Mouse (Mus musculus) right cerebral cortex, postnatal 14 days (tissue): ENCODE data around the gene Gcnt1.

Experiments used
- DNase-seq: peaks from one replicate; pipeline ENCODE4 v3.0.0; 2022

Gcnt1 gene

GRCm38 (mm10) chr19:17364741-17365140 is 7.9 kb downstream of the Gcnt1 start:
- peak; percentile 30 for DNase-seq

- DNase-seq = no peak
These were observed 11.5 kb downstream of the Gcnt1 start for GRCm38 (mm10) chr19:17361181-17361580.

DNA sequence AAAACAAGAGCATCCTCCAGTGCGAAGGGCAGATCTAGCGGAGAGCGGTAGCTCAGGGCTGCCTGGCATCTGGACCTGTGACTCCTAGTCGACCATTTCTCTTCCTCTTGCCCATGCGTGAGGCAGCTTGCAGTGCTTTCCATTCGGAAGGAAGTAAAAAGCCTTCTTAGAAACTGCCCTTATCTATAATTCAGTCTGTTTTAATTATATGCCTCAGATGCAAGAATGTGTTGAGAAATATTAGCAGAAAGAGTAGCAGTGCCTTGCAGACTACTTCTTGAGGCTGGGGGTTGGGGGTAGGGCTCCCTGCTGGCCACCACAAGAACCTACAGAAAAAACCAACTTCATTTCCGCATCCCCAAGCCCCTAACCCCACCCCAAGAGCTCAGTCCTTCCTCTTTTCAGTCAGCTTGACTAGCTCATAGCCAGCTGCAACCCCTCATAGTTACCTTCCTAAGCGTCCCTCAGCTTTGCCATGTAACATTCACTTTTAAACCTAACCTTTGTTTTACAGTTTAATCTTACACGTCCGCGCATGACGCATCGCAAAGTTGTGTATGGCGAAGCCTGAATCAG is 13.2 kb downstream of the Gcnt1 start:
- no peak for DNase-seq

- no peak for DNase-seq
These were observed 15.3 kb downstream of the Gcnt1 start for GRCm38 (mm10) chr19:17357391-17357790.

DNA sequence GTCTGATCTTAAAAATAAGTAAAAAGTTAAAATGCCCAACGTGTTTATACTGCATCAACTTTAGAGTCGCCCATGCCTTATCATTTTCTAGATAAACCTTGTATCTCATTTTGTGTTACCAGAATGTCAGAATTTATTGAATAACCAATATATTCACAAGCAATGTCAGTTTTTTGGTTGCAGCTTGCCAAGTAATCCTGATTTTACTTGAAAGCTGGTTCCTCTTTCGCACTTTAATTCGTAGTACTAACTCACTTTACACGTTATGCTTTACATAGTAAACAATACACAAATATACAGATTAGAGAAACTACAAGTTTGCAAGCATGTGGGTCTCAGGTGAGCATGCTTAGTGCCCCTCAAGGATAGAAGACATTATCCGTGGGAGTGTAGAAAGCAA is 15.7 kb downstream of the Gcnt1 start:
- no peak for DNase-seq

DNA sequence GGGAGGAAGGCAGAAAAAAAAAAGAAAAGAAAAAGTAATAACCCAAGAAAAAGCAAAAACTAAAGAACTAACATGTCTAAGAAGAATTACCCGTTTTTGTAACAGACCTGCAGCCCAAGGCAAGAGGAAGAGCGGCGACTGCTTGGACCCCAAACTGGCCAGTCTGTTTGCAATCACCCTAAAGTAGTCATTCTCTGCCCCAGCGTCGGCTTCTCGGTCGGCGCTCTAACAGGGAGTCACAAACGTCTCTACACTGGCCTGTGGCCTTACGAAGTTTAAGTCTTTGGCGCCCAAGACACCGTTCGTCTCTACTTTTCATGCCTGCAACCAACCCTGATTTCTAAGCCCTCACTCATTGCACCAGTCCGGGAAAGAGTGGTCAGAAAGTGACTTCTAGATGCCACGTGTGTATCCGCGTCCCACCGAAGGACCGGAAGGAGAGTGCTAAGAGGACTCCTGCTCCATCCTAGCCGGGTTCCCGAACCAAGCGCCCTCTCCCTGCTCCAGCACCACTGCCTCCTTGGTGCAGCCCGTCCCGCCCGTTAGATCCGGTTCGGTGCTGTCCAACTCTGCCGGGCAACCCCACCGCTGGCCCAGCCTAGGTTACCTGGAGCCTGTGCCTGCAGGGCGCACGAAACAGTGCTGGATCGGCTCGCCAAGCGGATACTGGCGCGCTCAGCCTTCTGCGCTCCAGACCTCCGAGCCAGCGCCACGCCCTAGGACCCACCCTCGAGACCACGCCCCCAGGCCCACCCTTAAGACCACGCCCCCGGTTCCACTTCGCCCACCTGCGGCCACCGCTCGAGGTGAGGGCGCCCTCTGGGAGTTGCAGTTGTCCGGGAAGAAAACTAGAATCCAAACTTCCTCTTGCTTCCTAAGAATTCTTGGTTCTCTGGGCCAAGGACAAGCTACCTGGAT is 16.4 kb downstream of the Gcnt1 start:
- peak; percentile 9 for DNase-seq

GRCm38 (mm10) chr19:17355361-17355760 is 17.3 kb downstream of the Gcnt1 start:
- no peak for DNase-seq

DNA sequence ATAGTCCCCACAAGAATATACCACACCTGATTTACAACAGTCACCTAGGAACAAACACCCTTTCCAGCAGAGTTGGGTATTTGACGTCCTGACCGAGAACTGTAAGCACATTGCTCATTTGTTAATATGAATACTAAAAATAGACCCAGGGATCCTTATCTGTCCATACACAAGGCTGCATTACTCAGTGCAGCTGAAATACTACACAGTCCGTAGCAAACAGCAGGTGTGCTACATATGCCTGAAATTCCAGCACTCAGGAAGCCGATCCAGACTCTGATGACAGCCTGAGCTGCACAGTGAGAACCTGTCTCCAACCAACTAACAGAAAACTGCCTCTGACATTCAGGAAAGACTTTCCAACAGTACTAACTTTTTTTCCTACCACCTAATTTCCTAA is 17.8 kb downstream of the Gcnt1 start:
- no peak for DNase-seq

DNA sequence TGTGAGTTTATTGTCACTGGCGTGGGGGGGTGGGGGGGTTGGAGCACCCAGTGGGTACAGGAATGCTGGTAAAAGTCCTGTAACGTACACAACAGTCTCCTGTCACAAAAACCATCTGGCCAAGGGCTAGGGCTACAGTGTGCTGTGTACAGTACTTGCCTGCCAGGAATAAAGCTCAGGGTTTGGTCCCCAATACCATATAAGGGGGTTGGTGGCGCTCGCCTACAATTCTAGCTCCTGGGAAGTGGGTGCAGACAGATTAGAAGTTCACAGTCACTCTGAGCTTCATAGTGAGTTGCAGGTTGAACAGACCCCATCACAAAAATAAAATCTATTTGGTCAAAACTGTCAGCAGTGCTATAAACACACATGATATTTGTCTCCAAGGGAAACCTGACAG is 18.3 kb downstream of the Gcnt1 start:
- DNase-seq = no peak

DNA sequence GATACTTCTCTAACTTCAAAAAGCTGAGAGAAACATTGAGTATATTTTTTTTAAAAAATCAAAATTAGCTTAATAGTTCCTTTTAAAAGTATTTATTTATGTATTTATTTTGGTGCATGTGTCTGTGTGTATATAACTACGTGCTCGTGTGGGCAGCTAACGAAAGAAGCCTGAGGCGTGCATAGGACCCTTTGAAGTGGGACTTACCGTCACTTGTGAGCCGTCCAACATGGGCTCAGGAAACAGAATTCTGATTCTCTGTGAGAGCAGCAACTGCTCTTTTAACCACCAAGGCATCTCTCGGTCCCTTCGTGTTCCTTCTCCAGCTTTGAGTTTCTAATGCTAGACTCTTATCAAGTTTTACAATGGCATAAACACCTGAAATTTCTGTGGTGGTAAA is 18.9 kb downstream of the Gcnt1 start:
- DNase-seq = no peak

GRCm38 (mm10) chr19:17347852-17348251 is 24.8 kb downstream of the Gcnt1 start:
- DNase-seq = no peak

GRCm38 (mm10) chr19:17346716-17347474 is 25.7 kb downstream of the Gcnt1 start:
- DNase-seq = no peak

DNA sequence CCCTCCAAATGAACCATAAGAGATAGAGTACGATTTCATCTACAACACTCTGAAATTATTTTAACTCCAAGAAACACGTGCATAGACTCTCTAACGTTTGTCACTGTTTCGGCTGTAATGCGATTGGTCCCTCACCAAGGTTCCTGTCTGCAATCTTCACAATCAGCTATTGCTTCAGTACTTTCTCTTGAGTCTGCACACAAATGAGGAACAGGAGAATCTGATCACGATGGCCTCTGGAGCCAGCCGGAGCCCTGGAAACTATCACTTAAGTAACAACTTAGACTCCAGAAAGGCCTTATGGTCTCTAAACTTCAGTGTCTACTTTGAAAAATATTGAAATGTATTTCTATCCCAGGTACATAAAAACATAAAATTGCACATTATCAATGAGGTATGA is 27.8 kb downstream of the Gcnt1 start:
- no peak for DNase-seq

DNA sequence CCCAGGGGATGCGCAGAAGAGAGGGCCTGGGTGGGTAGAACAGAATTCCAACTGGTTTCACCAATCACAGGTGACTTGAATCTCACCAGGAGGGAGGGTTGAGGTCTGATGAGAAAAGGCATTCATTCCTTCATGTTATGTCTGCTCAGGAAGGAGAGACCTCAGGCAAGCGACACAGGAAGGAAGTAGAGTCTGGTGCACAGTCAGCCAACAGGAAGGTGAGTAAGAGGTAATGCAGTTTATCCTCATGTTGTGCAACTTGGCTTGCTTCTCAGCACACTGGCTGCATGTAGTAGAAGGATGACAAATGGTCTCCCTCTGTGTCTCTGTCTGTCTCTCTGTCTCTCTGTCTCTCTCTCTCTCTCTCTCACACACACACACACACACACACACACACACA is 33.1 kb downstream of the Gcnt1 start:
- no peak for DNase-seq

DNA sequence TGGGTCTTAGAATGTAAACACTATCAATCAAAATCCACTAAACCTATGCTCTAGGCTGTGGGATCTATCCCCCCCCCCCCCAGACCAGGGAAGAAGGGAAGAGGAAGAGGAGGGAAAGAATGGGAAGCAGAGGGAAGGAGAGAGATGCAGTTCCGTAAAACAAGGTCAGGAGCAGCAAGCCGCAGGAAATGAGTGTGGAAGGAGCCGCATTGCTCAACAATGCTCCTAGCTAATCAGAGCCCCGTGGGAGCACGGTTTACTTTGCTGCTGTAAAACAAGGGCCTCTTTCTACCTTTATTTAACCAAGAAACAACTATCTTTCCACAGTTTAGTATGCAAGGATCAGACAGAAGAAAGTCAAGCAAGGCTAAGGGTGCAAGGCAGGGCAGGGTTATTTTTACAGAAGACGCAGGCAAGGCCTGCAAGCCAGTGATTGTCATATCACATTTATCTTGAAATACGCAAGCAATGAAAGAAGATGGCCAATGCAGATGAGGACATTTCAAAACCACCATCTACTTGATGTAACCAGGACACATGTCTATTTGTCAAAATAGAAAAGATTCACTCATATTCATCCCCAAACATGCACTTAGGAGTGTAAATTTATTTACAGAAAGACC is 35.5 kb downstream of the Gcnt1 start:
- DNase-seq = no peak

DNA sequence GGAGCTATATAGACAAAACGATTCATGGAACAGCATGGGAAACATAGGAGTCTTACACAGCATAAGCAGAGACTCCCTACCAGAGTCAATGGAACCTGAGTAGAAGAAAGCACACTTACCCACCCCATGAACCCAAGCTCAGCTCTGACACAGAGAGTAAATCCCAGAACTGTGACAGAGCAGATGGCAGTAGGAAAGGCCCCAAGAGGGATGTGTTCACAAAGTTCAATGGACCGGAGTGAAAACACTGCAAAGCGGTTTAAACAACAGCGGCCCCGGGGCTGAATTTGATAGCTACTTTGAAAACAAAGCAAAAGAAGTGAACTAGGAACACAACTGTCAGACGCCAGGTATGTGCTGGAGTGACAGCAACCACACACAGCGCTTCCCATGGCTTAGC is 36.0 kb downstream of the Gcnt1 start:
- DNase-seq = no peak

DNA sequence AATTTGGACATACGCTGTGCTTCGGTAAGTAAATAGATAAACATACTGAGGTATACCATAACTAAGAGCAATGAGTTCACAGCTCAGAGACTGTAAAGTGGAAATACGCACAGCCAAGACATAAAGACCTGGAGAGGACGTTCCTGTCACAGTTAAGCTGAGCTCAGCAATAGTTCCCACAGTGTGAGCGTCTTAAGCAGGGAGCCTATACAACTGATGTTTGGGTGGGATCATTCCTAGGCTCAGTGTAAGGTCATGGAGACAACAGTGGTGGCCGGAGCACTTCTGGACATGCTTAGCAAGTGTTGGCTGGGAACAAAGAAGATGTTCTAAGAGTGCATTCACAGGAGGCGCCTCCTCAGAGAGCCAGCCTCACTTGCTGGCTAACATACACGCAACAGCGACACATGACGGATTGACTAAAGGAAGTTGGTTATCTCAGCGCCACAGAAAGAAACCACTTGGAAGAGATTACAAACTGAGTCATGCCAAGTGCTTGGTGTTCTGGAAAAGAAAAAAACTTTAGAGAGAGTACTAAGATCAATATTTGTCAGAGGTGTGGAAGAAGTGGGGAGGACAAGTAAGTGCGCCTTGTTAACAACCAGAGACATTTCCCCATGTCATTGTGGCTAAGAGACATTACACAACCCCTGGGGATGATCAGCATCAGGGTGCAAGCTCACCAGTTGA is 37.9 kb downstream of the Gcnt1 start:
- DNase-seq = no peak

DNA sequence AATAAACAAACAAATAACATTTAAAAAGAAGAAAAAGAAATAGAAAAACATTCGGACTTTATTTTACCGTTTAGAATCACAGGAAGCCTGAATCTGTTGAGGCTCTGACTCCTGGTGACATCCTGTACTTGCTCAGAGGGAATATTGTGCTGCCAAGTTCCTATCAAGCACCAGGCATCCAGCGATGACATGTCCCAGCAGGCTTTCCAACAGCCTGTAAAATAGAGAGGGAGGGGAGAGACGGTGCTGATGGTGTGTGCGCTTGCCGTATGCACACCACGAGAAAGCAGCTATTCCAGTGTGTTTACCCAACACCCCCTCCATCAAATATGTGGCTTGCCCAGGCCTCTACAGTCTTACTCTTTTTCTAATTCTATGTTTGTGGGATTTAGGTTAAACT is 39.6 kb downstream of the Gcnt1 start:
- no peak for DNase-seq

DNA sequence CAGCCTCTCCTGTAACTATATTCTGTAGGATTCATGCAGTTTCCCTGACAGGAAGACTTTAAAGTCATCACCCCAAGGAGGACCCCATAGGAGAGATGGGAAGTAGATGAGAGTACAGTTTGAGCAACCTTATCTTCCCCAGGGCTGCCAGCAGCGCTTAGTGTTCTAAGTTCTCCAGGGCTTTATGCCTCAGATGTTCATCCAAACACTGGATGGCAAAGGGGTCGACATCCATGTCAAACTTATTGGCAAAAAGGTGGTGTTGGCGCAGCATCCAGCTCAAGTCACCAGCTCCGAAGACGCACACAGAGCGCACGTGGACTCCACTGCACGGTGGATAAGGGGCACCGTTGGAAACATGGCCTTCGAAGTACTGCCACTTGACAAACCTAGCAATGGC is 43.7 kb downstream of the Gcnt1 start:
- no peak for DNase-seq

GRCm38 (mm10) chr19:17327881-17328404 is 44.7 kb downstream of the Gcnt1 start:
- DNase-seq = no peak

DNA sequence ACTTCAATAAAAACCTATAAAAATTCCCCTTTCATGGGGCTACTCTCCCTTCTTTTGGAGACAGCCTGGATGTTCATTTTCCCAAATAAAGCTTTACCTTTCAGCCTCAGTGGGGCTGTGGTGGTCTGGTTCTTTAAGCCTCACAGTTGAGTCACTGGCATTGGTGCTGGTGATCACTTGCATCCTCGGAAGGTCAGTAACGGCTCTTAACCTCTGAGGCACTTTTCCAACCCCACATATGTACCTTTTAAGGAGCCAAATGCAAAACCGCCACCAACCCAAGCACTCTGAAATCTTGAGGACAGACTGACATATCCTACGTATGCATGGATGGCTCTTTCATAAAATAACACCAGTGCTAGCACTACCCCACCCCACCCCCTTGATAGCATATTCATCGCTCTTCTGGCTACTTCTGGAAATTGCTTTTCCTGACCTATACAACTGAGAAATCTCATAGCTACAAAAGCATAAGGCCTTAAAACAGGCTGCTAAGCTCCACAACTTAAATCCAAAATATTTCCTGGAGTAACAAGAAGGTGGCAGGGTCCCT is 48.9 kb downstream of the Gcnt1 start:
- no peak for DNase-seq

GRCm38 (mm10) chr19:17323006-17323688 is 49.5 kb downstream of the Gcnt1 start:
- no peak for DNase-seq
